Mouse (Mus musculus) brain, adult 10 weeks (tissue): ENCODE results near the gene Sgcb. TPM values are rescaled to one million over a fixed set of nuclear protein-coding genes. Genes with fewer than 3 reads are reported as not detected.

Experiments used
- polyA plus RNA-seq: library from polyadenylated mRNA; stranded (reverse); fragments of 350-450 nt; fragmentation: Illumina TruSeq; extraction: RNeasy Lipid Tissue Mini Kit (QIAGEN cat#74804); gene quantifications from one replicate; pipeline ENCODE4 v1.2.3, GENCODE M21; 2015; ENCODE audit warnings: low read depth, low replicate concordance

Gene Sgcb
- 48.3 TPM for polyA plus RNA-seq

DNA sequence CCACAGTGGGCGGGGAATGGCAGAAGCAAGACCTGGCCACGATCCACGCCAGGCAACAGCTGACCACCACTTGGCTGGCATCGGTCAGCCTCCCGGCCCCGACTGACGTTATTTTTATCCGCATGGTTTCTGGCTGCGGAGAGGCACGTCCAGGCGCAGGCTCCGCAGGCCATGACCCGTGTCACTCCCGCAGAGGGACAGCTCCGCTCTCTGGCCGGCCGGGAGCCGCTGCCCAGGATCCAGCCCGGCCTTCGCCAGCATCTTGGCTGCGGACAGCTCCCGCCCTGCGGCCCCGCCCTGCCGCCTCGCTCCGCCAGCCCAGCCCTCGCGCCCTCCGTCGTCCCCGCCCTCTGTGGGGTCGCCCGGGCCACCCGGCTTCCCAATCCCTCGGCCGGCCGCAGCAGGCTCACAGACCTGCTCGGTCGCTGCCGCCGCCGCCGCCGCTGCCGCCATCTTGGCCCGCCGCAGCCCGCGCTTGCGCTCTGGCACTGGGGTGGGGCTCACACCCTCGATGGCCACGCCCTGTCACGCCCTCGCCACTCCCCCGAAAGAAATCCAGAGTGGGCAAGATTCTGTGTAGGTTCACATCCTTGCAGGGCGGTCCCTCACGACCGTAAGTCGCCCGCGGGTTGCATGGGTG lies at the start of gene Sgcb:
TSS of gene Sgcb (minus strand) at position 530 of the 640 bp plus-strand sequence.

DNA sequence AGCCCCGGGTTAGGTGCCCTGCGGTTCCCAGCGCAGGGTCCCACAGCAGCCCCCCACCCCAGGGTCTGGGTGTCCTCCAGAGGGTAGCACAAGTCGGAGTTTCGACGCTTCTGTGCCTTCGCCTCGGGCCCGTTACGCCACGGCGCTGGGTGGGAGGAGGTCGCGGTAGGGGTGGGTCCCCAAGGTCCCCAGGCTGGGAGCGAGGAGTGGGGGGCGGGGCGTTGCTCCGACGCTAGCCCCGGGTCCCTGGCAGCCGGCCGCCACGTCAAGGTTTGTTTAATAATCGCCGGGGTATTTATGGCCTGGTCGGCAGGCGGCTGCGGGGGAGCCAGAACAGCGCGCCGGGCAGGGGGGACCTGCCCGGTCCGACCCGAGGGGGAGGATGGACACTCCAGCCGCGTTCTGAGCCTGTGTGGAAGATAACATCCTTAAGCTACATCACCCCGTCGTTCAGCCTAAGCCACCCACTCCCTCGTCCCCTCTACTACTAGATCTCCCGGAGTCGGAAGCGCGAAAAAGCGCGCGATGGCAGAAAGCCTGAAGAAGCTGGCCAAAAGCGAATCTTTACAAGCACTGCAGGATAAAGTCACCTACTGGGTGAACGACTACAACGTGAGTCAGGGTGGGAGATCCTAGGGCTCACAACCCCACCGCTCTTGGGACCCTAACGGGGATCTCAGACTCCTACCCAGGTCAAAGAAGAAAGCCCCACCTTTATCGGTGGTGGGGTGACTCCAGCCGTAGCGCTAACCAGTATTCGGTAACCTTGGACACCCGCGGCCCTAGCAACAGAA lies 3.7 kb upstream of the Sgcb start, which contains the start of gene Spata18:
TSS of gene Spata18 (plus strand) at position 319 of the 794 bp plus-strand sequence.

DNA sequence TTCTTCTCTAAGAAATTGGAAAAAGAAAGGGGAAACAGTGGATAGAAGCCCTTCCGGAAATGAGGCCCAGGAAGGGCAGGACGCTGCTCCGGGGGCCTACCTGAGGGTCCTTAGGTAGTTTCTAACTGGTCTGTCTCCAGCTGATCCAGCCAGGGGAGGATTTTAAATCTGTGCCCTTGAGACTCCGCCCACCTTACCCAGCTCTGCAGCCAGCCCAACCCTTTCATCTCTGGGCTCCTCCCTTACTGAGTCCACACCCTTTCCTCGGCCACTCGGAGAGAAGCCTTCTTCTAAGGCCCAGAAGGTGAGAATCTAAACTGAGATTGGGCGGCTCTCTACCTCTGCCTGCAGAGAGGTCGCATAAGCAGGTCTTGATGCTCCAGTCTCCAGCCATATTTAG lies 15.3 kb downstream of the Sgcb start, which contains the start of gene Lrrc66:
TSS of gene Lrrc66 (minus strand) at position 236 of the 400 bp plus-strand sequence.

Other genes starting within 250 kb of the Sgcb start
- 1.7 TPM for gene Cwh43, start 241.7 kb downstream of the Sgcb start, polyA plus RNA-seq
- 78.7 TPM for gene Dcun1d4, start 166.8 kb downstream of the Sgcb start, polyA plus RNA-seq
- not detected for gene Lrrc66, start 15.3 kb downstream of the Sgcb start, polyA plus RNA-seq
- gene Spata18, start 3.6 kb upstream of the Sgcb start, polyA plus RNA-seq, result 2.2 TPM